Mouse (Mus musculus) forebrain, embryonic 13.5 days (tissue): ENCODE results near the gene B230219D22Rik. TPM values are rescaled to one million over a fixed set of nuclear protein-coding genes. Genes with fewer than 3 reads are reported as not detected.

Experiments
- ATAC-seq: fragments of 200-750 bp; cut with Nextera tagmentation; 2 replicates; pipeline ENCODE4 v1.8.0; 2017
- H3K27ac ChIP-seq: fragments of 300-500 bp; sonication (generic); 2 replicates; pipeline ENCODE4 v1.5.1; 2015; ENCODE audit warnings: inconsistent platforms, mild to moderate bottlenecking, moderate library complexity
- H3K27me3 ChIP-seq: fragments of 300-500 bp; sonication (generic); 2 replicates; pipeline ENCODE4 v1.6.1; 2015; ENCODE audit warnings: mild to moderate bottlenecking, inconsistent platforms
- H3K36me3 ChIP-seq: fragments of 300-500 bp; sonication (generic); 2 replicates; pipeline ENCODE4 v1.6.1; 2015; ENCODE audit warnings: mild to moderate bottlenecking, inconsistent platforms; ENCODE audit not compliant: poor library complexity, severe bottlenecking
- H3K4me1 ChIP-seq: fragments of 300-500 bp; sonication (generic); 2 replicates; pipeline ENCODE4 v1.6.1; 2015; ENCODE audit warnings: inconsistent platforms
- H3K4me2 ChIP-seq: fragments of 300-500 bp; sonication (generic); 2 replicates; pipeline ENCODE4 v1.6.1; 2015; ENCODE audit warnings: inconsistent platforms, mild to moderate bottlenecking, moderate library complexity
- H3K4me3 ChIP-seq: fragments of 300-500 bp; sonication (generic); 2 replicates; pipeline ENCODE4 v1.5.1; 2015; ENCODE audit warnings: mild to moderate bottlenecking, inconsistent platforms
- H3K9ac ChIP-seq: fragments of 300-500 bp; sonication (generic); 2 replicates; pipeline ENCODE4 v1.6.1; 2015; ENCODE audit warnings: mild to moderate bottlenecking, inconsistent platforms
- H3K9me3 ChIP-seq: fragments of 300-500 bp; sonication (generic); replicated peaks from 2 replicates; pipeline ENCODE4 v1.6.1; 2016; ENCODE audit warnings: inconsistent platforms
- WGBS: fragments of 180-500 bp; shearing (Covaris S2); methylation state at CpG from one replicate; pipeline ENCODE4 v1.1.7; 2015; 5-methylcytosine and 5-hydroxymethylcytosine counted together
- polyA plus RNA-seq: library from polyadenylated mRNA; unstranded; fragments of >200 nt; fragmentation: Nextera tagmentation; extraction: Ambion mirVana; gene quantifications from 2 replicates; pipeline ENCODE4 v1.2.1, GENCODE M21; 2015

Gene B230219D22Rik
- polyA plus RNA-seq: 58.4 and 60.6 TPM in 2 replicates

- no peaks in the 10 kb centered on the region for H3K36me3 ChIP-seq
- H3K4me1 ChIP-seq: peaks cover 35% of the 10 kb centered on the region
- peak within 1 kb of the TSS; percentile 87 for H3K4me3 ChIP-seq
- H3K27ac ChIP-seq: peak within 1 kb of the TSS; percentile 98
- no peaks in the 10 kb centered on the region for H3K9me3 ChIP-seq
- 4% methylated on average over 45 of the region's 51 CpGs for WGBS
- H3K27me3 ChIP-seq: no peaks in the 10 kb centered on the region
- H3K4me2 ChIP-seq: peak within 1 kb of the TSS; percentile 78
- H3K9ac ChIP-seq: peak within 1 kb of the TSS; percentile 98
- peak; percentile 98 for ATAC-seq
These were observed at the start of gene B230219D22Rik for GRCm38 (mm10) chr13:55692535-55693242. Gene B230219D22Rik, plus strand, starts transcription at chr13:55693124.

GRCm38 (mm10) chr13:55644525-55644924 is 48.4 kb upstream of the B230219D22Rik start:
- no peak overlapping the region for H3K27ac ChIP-seq
- ATAC-seq: no peak
- 88% methylated on average over 2 of the region's 2 CpGs for WGBS
- no peaks in the 10 kb centered on the region for H3K4me1 ChIP-seq
- no peak overlapping the region for H3K4me3 ChIP-seq
- no peaks in the 10 kb centered on the region for H3K9me3 ChIP-seq
- peaks cover 70% of the 10 kb centered on the region for H3K36me3 ChIP-seq
- H3K9ac ChIP-seq: no peak overlapping the region
- H3K4me2 ChIP-seq: no peak overlapping the region
- H3K27me3 ChIP-seq: no peaks in the 10 kb centered on the region

GRCm38 (mm10) chr13:55650098-55650497 is 42.8 kb upstream of the B230219D22Rik start:
- H3K9ac ChIP-seq: no peak overlapping the region
- H3K9me3 ChIP-seq: no peaks in the 10 kb centered on the region
- H3K4me1 ChIP-seq: no peaks in the 10 kb centered on the region
- 88% methylated on average over 12 of the region's 12 CpGs for WGBS
- peaks cover 100% of the 10 kb centered on the region for H3K36me3 ChIP-seq
- H3K4me2 ChIP-seq: no peak overlapping the region
- no peak overlapping the region for H3K4me3 ChIP-seq
- no peaks in the 10 kb centered on the region for H3K27me3 ChIP-seq
- no peak overlapping the region for H3K27ac ChIP-seq
- ATAC-seq: no peak

GRCm38 (mm10) chr13:55650980-55651379 is 41.9 kb upstream of the B230219D22Rik start:
- ATAC-seq: no peak
- Histone ChIP-seq H3K36me3 (peaks cover 100% of the 10 kb centered on the region), H3K4me1 (no peaks in the 10 kb centered on the region), H3K9ac (no peak overlapping the region), H3K9me3 (no peaks in the 10 kb centered on the region), H3K27me3 (no peaks in the 10 kb centered on the region), H3K4me3 (no peak overlapping the region), H3K4me2 (no peak overlapping the region), H3K27ac (no peak overlapping the region)
- 92% methylated on average over 6 of the region's 6 CpGs for WGBS

GRCm38 (mm10) chr13:55668550-55668949 is 24.4 kb upstream of the B230219D22Rik start:
- Histone ChIP-seq H3K4me2 (no peak overlapping the region), H3K9ac (no peak overlapping the region), H3K9me3 (peaks cover 5% of the 10 kb centered on the region; the same call in 1 of the 2 replicates), H3K27me3 (no peaks in the 10 kb centered on the region), H3K4me3 (no peak overlapping the region), H3K4me1 (no peaks in the 10 kb centered on the region), H3K36me3 (peaks cover 94% of the 10 kb centered on the region), H3K27ac (no peak overlapping the region)
- ATAC-seq: no peak
- WGBS: 78% methylated on average over 6 of the region's 6 CpGs

GRCm38 (mm10) chr13:55672711-55673110 is 20.2 kb upstream of the B230219D22Rik start:
- 96% methylated on average over 6 of the region's 6 CpGs for WGBS
- no peaks in the 10 kb centered on the region for H3K27me3 ChIP-seq
- no peak for ATAC-seq
- no peaks in the 10 kb centered on the region for H3K4me1 ChIP-seq
- H3K4me2 ChIP-seq: no peak overlapping the region
- H3K27ac ChIP-seq: no peak overlapping the region
- peaks cover 5% of the 10 kb centered on the region; the same call in 1 of the 2 replicates for H3K9me3 ChIP-seq
- H3K9ac ChIP-seq: no peak overlapping the region
- no peak overlapping the region for H3K4me3 ChIP-seq
- peaks cover 92% of the 10 kb centered on the region for H3K36me3 ChIP-seq

- no peaks in the 10 kb centered on the region for H3K4me1 ChIP-seq
- no peaks in the 10 kb centered on the region for H3K9me3 ChIP-seq
- H3K36me3 ChIP-seq: peaks cover 89% of the 10 kb centered on the region
- WGBS: 91% methylated on average over 8 of the region's 8 CpGs
- no peaks in the 10 kb centered on the region for H3K27me3 ChIP-seq
- H3K9ac ChIP-seq: no peak overlapping the region
- no peak overlapping the region for H3K4me3 ChIP-seq
- H3K4me2 ChIP-seq: no peak overlapping the region
- ATAC-seq: no peak
- no peak overlapping the region for H3K27ac ChIP-seq
These were observed 15.6 kb upstream of the B230219D22Rik start for GRCm38 (mm10) chr13:55677364-55677763.

- ATAC-seq: no peak
These were observed 10.7 kb upstream of the B230219D22Rik start for GRCm38 (mm10) chr13:55682201-55682600.

GRCm38 (mm10) chr13:55683581-55683980 is 9.3 kb upstream of the B230219D22Rik start:
- Histone ChIP-seq H3K4me2 (no peak overlapping the region), H3K4me1 (peaks cover 8% of the 10 kb centered on the region; the same call in 1 of the 2 replicates), H3K36me3 (peaks cover 31% of the 10 kb centered on the region), H3K9ac (no peak overlapping the region), H3K4me3 (no peak overlapping the region), H3K27me3 (no peaks in the 10 kb centered on the region), H3K9me3 (no peaks in the 10 kb centered on the region), H3K27ac (no peak overlapping the region)
- ATAC-seq: no peak
- 95% methylated on average over 3 of the region's 3 CpGs for WGBS

More at GRCm38 (mm10) chr13:55682201-55682600, 10.7 kb upstream of the B230219D22Rik start:
- H3K4me1 ChIP-seq: no peaks in the 10 kb centered on the region
- H3K9ac ChIP-seq: no peak overlapping the region
- peaks cover 45% of the 10 kb centered on the region for H3K36me3 ChIP-seq
- WGBS: 87% methylated on average over 9 of the region's 9 CpGs
- no peaks in the 10 kb centered on the region for H3K9me3 ChIP-seq
- no peak overlapping the region for H3K4me3 ChIP-seq
- H3K4me2 ChIP-seq: no peak overlapping the region
- no peak overlapping the region for H3K27ac ChIP-seq
- no peaks in the 10 kb centered on the region for H3K27me3 ChIP-seq

- Histone ChIP-seq H3K36me3 (peaks cover 8% of the 10 kb centered on the region; the same call in 1 of the 2 replicates), H3K27ac (no peak overlapping the region), H3K9ac (no peak overlapping the region), H3K4me2 (no peak overlapping the region), H3K4me3 (no peak overlapping the region), H3K9me3 (no peaks in the 10 kb centered on the region), H3K27me3 (no peaks in the 10 kb centered on the region), H3K4me1 (peaks cover 8% of the 10 kb centered on the region; the same call in 1 of the 2 replicates)
- 81% methylated on average over 9 of the region's 9 CpGs for WGBS
- ATAC-seq: no peak
These were observed 6.8 kb upstream of the B230219D22Rik start for GRCm38 (mm10) chr13:55686107-55686633.

- H3K27me3 ChIP-seq: no peaks in the 10 kb centered on the region
- H3K4me3 ChIP-seq: no peak overlapping the region
- no peak overlapping the region for H3K4me2 ChIP-seq
- 20% methylated on average over 4 of the region's 4 CpGs for WGBS
- 0 out of 2 replicates have a peak overlapping the region, but pooled peaks have one; percentile 6 for H3K27ac ChIP-seq
- H3K36me3 ChIP-seq: no peaks in the 10 kb centered on the region
- H3K9me3 ChIP-seq: no peaks in the 10 kb centered on the region
- ATAC-seq: no peak
- no peak overlapping the region for H3K9ac ChIP-seq
- H3K4me1 ChIP-seq: peaks cover 12% of the 10 kb centered on the region
These were observed 4.9 kb upstream of the B230219D22Rik start for GRCm38 (mm10) chr13:55687927-55688602.

- under 1% methylated on average over 43 of the region's 70 CpGs for WGBS
- peak overlapping the region; percentile 98 for H3K27ac ChIP-seq
- H3K4me2 ChIP-seq: peak overlapping the region; percentile 78
- peak overlapping the region; percentile 87 for H3K4me3 ChIP-seq
- peak; percentile 67 for ATAC-seq
- no peaks in the 10 kb centered on the region for H3K9me3 ChIP-seq
- H3K36me3 ChIP-seq: peaks cover 2% of the 10 kb centered on the region; the same call in 1 of the 2 replicates
- no peaks in the 10 kb centered on the region for H3K27me3 ChIP-seq
- H3K9ac ChIP-seq: peak overlapping the region; percentile 98
- H3K4me1 ChIP-seq: peaks cover 29% of the 10 kb centered on the region
These were observed 358 bp downstream of the B230219D22Rik start for GRCm38 (mm10) chr13:55693243-55693721.
